ENCODE assay signal across 23 mouse cellular contexts in the genomic region with DNA sequence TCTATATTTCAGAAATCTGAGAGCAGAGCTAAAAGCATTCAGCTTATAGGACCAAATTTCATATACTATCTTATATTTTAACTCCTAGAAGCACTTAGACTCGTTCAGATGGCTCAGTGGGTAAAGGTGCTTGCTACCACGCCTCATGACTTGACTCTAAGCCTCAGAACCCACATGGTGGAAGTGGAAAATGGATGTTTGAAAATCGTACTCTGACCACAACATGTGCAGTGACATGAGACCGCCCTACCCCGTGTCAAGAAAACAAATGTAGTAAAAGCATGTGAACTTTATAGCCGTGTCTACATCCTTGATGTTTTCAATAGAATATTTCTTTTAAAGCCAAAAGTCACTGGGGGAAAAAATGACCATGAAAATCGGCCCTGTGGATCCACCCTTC. TPM values are rescaled to one million over a fixed set of nuclear protein-coding genes. Genes with fewer than 3 reads are reported as not detected.
DNase-seq lines count a peak whose midpoint lies in the region; ATAC-seq lines count a peak whose summit lies in the region.
"Had no signal": no experiment of that assay in that cellular context is flagged by ENCODE, and none has a peak within 500 bp of the region (broad histone marks: within the 10 kb centered on the region; RNA-seq: fewer than 3 reads in every experiment).

No protein-coding gene starts in this region.

- ATAC-seq in neutrophil, adult 5-6 weeks (ENCODE audit: extremely low read depth, insufficient number of reproducible peaks, low FRiP score, poor library complexity, severe bottlenecking): peak; percentile 53; the same call in 1 of the 2 replicates
- no peak for ATAC-seq in hindbrain, embryonic 12.5 days (ENCODE audit: low FRiP score)
- ATAC-seq: forebrain, embryonic 14.5 days; intestine, postnatal 0 days had no signal

- H3K27me3 ChIP-seq in hindbrain, embryonic 12.5 days: no peaks in the 10 kb centered on the region
- H3K27me3 ChIP-seq: heart, embryonic 13.5 days; hindbrain, embryonic 15.5 days had no signal

- H3K4me2 ChIP-seq in hindbrain, embryonic 12.5 days (replicated peaks): no peak overlapping the region
- H3K4me2 ChIP-seq: heart, embryonic 13.5 days; hindbrain, embryonic 15.5 days had no signal

- H3K4me3 ChIP-seq in hindbrain, embryonic 12.5 days: no peak overlapping the region
- H3K4me3 ChIP-seq: forebrain, embryonic 10.5 days; heart, adult 2 months; heart, embryonic 10.5 days; heart, embryonic 13.5 days; hindbrain, embryonic 15.5 days had no signal

- H3K27ac ChIP-seq in hindbrain, embryonic 12.5 days: no peak overlapping the region
- H3K27ac ChIP-seq: forebrain, embryonic 10.5 days; heart, adult 2 months; heart, embryonic 10.5 days; heart, embryonic 13.5 days; hindbrain, embryonic 15.5 days had no signal

- H3K36me3 ChIP-seq in hindbrain, embryonic 12.5 days: peaks cover 5% of the 10 kb centered on the region; the same call in 1 of the 2 replicates

- WGBS in hindbrain, embryonic 12.5 days: 90% methylated on average over 7 of the region's 7 CpGs

- H3K4me1 ChIP-seq in hindbrain, embryonic 12.5 days: no peaks in the 10 kb centered on the region; the same call in 1 of the 2 replicates
- H3K4me1 ChIP-seq: heart, embryonic 10.5 days; heart, embryonic 13.5 days; hindbrain, embryonic 15.5 days had no signal

- peak; percentile 18 for DNase-seq in CD4-positive, CD25-positive, alpha-beta regulatory T cell, adult 2 months (ENCODE audit: low read depth, low spot score)
- DNase-seq in T-cell, adult 2 months (ENCODE audit: low spot score): peak; percentile 34
- DNase-seq in embryo, embryonic 10 days (ENCODE audit: low spot score): no peak
- DNase-seq in c-Kit-positive CD71-positive TER-119-positive erythroid progenitor cells, embryonic 14.5 days (ENCODE audit: low spot score): no peak
- DNase-seq: adrenal gland, postnatal 10 days; adrenal gland, postnatal 36 days; cerebellum, adult 11-12 months; cerebellum, adult 8-10 months; cerebellum, postnatal 10 days; cerebellum, postnatal 36 days; gastrocnemius, postnatal 25 days; heart, adult 2 months; heart, postnatal 14 days; heart, postnatal 4 days; kidney, adult 8-10 months had no signal

- no peak overlapping the region for H3K9ac ChIP-seq in hindbrain, embryonic 12.5 days
- H3K9ac ChIP-seq: heart, embryonic 13.5 days; hindbrain, embryonic 15.5 days had no signal

- H3K9me3 ChIP-seq in hindbrain, embryonic 12.5 days (replicated peaks): no peaks in the 10 kb centered on the region
- H3K9me3 ChIP-seq: forebrain, embryonic 10.5 days; heart, embryonic 10.5 days; heart, embryonic 13.5 days; hindbrain, embryonic 15.5 days had no signal

RNA-seq across cellular contexts. Expression of gene Lrrc8c, which starts 21.9 kb away (rescaled TPM):
- 14.7 and 15.8 TPM in 2 replicates for total RNA-seq in neutrophil, adult 5-6 weeks (2017)
- 13.4 and 15.8 TPM in 2 replicates for polyA plus RNA-seq in hindbrain, embryonic 12.5 days (2016; fragmentation: Nextera tagmentation; extraction: Ambion mirVana)

Comparison
In these comparisons a context has a peak if more than half of its experiments do, and no peak if none do; other contexts are left out.
1. DNase-seq: peak in CD4-positive, CD25-positive, alpha-beta regulatory T cell, adult 2 months (single experiment) and T-cell, adult 2 months (single experiment); none in embryo, embryonic 10 days (single experiment) and c-Kit-positive CD71-positive TER-119-positive erythroid progenitor cells, embryonic 14.5 days (single experiment).